Mouse (Mus musculus) spleen, postnatal 10 days (tissue): ENCODE results near the gene Unc45a.

Experiments
- DNase-seq, 2 experiments: peaks; one replicate each; pipeline ENCODE4 v3.0.0; 2021 to 2022; ENCODE audit warnings: low spot score in 2 of 2

The Unc45a gene

DNA sequence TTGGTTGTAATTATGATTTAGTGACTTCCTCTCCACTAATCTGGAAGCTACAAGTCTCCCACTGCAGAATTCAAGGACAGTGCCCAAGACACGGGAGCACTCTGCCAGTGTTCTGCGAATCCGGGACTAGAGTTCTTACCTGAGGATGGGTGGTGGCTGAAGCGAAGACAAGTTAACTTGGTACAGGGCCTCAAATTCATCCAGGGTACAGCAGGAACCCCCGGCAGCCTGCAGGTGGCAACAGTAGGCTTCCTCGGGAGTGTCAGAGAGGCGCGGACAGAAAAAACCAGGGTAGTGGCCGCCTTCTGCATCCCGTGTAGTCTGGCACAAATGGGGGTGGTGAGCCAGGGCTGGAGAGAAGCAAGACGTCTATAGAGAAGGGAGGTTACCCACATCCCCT, at the start of gene Unc45a:
TSS of gene Unc45a (minus strand) at position 213 of the 400 bp plus-strand sequence.
- DNase-seq = peak; percentile 57 to 82

GRCm38 (mm10) chr7:80387633-80388543, 47.1 kb upstream of the Unc45a start, which contains the start of gene Fes:
Gene Fes, minus strand, starts transcription at chr7:80387946.
- DNase-seq = peak; percentile 44 to 70

GRCm38 (mm10) chr7:80387033-80387632, 46.3 kb upstream of the Unc45a start:
- DNase-seq = peak; percentile 43 to 49

DNA sequence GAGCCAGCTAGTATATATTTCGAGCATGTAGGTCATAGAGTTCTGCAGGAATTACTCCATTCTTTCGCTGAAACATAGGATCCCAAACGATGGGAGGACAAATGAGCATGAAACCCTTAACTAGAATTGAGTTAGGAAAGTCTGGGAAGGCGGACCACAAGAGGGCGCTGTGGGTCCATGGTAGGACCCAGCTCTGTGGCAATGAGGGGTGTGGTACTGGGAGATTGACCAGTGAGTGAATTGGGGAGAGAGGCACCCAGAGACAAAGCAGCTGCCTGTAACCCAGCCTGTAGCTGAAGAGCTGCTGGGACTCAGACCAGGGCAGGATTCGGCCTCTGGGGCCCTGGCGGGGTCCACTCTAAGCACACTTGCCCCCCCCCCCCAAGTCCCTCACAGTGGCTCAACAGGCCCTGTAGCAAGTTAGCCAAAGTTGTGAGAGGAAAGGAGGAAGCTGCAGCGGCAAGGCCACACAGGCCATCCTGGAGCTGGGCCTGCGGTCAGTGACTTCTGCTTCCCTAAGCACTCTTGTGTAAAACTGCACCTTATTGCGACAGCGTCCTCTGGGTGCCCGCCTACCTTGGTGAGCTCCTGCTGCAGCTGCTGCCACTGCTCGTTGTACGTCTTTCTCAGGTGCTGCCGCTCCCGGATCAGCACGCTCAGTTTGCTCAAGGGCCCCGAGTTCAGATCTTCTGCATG, 45.6 kb upstream of the Unc45a start:
- DNase-seq = peak; percentile 89 to 95

- no peak for DNase-seq
These were observed 42.1 kb upstream of the Unc45a start for GRCm38 (mm10) chr7:80382919-80383318.

GRCm38 (mm10) chr7:80379531-80379930, 38.7 kb upstream of the Unc45a start:
- peak in 1 of 2 experiments; percentile 62 for DNase-seq

DNA sequence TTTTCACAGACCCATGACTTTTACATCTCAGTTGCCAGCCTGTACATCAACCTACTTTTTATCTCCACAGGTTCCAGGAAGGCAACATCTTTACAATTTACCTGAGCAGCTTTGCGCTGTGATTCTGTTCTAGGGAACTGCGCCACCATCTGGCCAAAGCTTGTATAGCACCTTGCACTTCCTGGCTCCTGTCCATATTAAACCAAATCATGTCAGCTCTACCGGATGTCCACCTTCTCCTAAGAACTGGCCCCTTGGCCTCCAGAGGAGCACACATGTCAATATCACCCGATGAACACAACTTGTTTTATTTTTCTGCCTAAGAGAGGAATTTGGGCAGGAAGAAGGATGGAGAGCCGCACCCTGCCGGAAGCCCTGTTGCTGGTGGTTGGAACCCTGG, 36.7 kb upstream of the Unc45a start:
- DNase-seq = peak; percentile 64 to 85

DNA sequence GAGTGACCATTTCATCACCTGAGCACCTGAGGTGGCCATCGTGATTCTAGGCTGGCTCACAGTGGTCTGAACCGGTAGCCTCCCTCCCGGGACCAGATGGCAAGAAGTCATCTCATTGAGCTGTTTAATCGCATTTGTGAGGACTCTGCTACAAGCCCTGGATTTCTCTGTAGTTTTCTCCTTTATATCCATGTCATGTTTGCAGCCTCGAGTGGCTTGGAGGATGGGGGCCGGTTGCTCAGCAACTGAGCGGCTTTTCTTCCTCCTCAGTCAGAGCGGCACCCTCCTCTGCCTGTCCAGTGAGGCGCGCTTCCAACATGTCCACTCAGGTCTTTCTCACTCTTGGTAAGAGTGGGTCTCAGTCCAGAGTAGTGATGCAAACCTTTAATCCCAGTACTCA, 35.4 kb upstream of the Unc45a start:
- DNase-seq = no peak

DNA sequence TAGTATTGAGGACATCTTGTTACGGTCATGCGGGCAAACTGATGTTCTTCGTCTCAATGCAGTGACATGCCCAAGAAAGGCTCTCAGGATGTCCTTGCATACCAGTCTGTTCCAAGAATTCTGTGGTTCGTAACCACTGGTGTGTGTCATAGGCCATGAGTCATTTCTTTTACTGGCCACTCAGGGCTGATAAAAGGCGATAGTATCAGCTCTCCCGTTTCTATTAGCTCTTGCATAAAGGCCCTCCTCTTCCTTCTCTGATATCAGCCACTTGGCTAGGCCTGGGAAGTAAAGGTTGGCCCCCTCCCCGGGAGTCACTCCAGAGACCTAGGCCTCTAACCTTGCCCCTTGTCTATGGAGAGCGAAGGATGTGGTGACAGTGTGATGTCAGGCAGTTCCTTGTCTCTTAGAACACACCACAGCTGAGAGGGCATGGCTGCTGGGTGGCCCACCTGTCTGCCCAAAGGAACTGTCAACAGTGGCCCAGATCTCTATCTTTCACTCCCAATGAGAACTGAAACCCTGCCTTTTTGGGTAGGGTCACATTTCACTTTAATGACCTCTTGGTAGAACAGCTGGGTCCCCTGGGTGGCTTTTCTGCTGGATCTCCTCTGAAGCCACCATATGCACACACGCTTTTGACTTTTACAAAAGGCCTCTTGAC, 34.7 kb upstream of the Unc45a start:
- no peak for DNase-seq

DNA sequence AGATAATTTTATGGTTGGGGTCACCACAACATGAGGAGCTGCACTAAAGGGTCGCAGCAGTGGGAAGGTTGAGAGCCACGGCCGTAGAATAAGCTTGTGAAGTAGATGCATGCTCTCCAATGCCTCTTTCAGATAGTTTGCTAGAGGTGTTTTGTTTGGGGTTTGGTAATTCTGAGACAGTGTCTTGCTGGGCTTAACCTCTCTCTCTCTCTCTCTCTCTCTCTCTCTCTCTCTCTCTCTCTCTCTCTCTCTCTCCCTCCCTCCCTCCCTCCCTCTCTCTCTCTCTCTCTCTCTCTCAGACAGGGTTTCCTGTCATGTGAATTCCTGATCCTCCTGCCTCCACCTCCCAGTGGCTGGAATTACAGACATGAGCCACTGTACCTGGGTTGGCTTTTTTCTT, 33.9 kb upstream of the Unc45a start:
- DNase-seq = no peak

DNA sequence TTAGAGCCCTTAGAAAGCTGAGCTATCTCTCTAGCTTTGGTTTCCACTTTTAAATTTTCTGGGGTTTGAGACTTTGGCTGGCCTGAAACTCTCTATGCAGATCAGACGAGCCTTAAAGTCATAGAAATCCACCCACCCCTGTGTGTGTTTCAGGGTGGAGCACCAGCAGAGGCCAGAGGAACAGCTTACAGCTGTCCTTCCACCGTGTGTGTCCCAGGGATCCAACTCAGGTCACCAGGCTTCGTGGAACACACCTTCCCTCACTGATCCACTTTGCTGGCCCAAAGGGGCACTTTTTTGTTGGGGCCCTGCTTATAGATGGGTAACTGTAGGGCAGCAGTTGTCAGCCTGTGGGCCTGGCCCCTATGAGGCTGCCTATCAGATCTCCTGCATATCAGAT, 33.5 kb upstream of the Unc45a start:
- no peak for DNase-seq

GRCm38 (mm10) chr7:80373850-80374249, 33.0 kb upstream of the Unc45a start:
- DNase-seq = no peak

GRCm38 (mm10) chr7:80373352-80373751, 32.5 kb upstream of the Unc45a start:
- no peak for DNase-seq

DNA sequence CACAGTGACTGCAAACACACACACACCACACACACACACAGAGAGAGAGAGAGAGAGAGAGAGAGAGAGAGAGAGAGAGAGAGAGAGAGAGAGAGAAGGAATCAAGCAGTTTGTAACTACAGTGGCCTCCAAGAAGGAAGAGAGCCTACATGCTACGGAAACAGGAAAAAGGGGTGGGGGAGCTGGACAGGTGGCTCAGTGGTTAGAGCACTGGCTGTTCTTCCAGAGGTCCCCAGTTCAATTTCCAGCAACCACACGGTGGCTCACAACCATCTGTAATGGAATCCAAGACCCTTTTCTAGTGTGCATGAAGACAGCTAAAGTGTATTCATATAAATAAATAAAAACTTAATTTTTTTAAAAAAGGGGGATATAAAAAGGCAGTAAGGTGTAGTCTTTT, 31.9 kb upstream of the Unc45a start:
- no peak for DNase-seq

DNA sequence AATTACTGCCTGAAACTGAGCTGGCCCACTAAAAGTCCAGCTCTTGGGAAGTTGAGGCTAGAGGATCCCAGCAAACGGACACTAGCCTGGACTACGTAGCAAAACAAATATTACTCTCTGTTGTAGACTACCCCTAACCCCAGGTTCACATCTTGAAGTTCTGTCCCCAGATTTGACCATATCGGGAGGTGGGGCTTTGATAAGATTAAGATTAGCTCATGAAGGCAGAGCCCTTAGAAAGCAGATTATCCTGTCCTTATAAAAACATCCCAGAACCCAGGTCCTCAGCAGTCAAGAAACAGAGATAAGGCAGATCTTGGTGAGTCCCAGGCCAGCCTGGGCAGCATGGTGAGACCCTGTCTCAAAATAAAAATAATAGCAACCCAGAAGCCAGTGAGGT, 31.4 kb upstream of the Unc45a start:
- DNase-seq = no peak

DNA sequence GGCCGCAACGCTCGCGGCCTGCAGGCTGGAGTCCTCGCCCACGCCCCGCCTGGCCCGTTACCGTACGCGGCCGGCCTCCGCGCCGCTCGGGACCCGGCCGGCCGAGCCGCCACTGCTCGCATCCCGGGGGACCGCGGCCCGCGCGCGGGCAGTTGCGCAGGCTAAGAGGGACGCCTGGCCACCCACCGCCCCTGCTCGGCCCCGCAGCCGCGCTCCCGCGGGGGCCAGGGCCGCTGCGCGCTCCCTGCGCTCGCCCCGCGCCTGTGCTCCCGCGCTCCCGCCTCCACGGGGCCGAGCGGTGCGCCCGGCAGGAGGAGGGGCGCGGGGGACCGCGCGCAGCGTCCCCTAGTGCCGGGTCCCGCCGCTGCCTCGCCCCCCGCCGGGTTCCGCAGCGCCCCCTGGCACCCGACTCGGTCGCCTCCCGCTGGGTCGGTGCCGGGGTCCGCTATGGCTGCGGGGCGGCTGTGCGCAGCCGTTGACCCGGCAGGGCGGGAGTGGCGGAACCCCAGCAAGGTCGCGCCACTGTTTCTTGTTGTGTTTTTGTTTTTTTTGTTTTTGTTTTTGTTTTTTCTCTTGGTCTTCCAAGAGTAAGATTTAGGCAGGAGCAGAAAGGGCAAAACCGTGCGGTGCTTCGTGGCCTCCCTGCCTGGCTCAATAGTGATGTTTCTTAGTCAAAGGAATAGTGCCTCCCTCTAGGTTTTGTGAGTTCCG, 30.4 kb upstream of the Unc45a start, which contains the start of gene Man2a2:
TSS of gene Man2a2 (minus strand) at position 335 of the 711 bp plus-strand sequence.
- DNase-seq = peak; percentile 60 to 81

- DNase-seq = peak; percentile 51 to 83
These were observed 29.8 kb upstream of the Unc45a start for GRCm38 (mm10) chr7:80370649-80371040.

- DNase-seq = no peak
These were observed 29.2 kb upstream of the Unc45a start for GRCm38 (mm10) chr7:80369967-80370431.

GRCm38 (mm10) chr7:80369461-80369860, 28.7 kb upstream of the Unc45a start:
- no peak for DNase-seq

- DNase-seq = no peak
These were observed 28.0 kb upstream of the Unc45a start for GRCm38 (mm10) chr7:80368635-80369421.
